Mouse (Mus musculus): ENCODE measurements around the gene Mtrex. TPM values are rescaled to one million over a fixed set of nuclear protein-coding genes. Genes with fewer than 3 reads are reported as not detected.

Gene Mtrex
- total and polyA plus RNA-seq, 2 experiments from 2014 or later = 39.9 to 41.8 TPM

DNA sequence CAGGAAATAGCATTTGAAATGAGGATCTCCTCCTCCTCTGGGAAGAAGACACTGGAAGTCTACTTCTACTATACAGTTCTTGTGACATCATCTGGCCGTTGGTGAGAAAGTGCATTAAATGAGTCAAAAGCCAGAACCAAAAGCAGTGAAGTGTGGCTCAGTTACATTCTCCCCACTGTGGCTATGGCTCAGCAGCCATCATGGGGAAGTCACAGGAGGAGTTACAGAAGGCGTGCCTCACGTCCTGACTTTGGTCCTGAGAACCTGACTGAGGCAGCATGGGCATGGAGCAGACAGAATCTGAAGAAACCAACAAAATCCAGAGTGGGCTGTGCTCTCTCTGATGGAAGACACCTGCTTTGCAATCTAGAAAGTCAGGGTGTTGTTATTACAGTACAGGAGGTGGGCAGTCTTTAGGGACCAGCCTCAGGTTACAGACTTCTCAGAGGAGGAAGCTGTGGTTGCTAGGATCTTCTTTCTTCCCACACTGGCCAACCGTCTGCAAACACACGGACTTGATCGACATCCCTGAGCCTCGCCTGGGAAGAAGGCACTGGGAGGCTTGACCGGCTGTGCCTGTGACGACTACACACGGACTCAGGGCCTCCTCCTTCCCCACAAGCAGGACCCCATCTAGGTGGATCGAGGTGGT lies 57.0 kb downstream of the Mtrex start:
- TF ChIP-seq CTCF (IDR thresholded peaks at IDR 0.05; ENCODE audit: low read depth) = no peak
- H3K27me3 ChIP-seq (ENCODE audit: insufficient read depth, low read length) = no peaks in the 10 kb centered on the region
- H3K4me3 ChIP-seq (ENCODE audit: low read depth, low read length) = no peak overlapping the region
- WGBS = 89% methylated on average over 11 of the region's 11 CpGs
- ATAC-seq = no peak
- no peaks in the 10 kb centered on the region for H3K9me3 ChIP-seq (ENCODE audit: low read length)
- H3K4me1 ChIP-seq (ENCODE audit: insufficient read depth) = no peaks in the 10 kb centered on the region
- no peak for DNase-seq
- peaks cover 71% of the 10 kb centered on the region for H3K36me3 ChIP-seq (ENCODE audit: insufficient read depth)
- no peak overlapping the region for H3K4me2 ChIP-seq (ENCODE audit: low read depth)
- H3K9ac ChIP-seq = no peak overlapping the region
- H3K27ac ChIP-seq (ENCODE audit: low read depth, low read length) = no peak overlapping the region

DNA sequence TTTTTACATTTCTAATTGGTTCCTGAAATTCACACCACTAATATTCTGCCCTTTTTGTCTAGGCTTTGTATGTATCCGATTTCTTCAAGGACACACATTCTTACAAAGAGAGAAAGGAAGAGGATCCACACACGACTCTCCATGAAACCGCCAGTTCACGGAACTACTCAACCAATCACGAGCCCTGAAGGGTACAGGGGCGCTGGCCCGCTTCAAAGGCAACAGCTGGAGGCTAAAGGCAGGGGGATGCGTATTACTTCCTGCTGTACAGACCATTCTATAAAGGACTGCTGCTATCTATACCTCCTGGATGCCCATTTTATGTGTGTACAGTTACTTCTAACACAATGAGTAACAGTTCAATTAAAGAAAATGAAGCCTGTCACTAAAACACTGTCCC lies 59.8 kb downstream of the Mtrex start:
- H3K9ac ChIP-seq = no peak overlapping the region
- no peaks in the 10 kb centered on the region for H3K4me1 ChIP-seq (ENCODE audit: insufficient read depth)
- 92% methylated on average over 8 of the region's 8 CpGs for WGBS
- no peak for TF ChIP-seq CTCF (IDR thresholded peaks at IDR 0.05; ENCODE audit: low read depth)
- H3K9me3 ChIP-seq (ENCODE audit: low read length) = no peaks in the 10 kb centered on the region
- ATAC-seq (no peak), DNase-seq (no peak)
- peaks cover 75% of the 10 kb centered on the region for H3K36me3 ChIP-seq (ENCODE audit: insufficient read depth)
- H3K27ac ChIP-seq (ENCODE audit: low read depth, low read length) = no peak overlapping the region
- H3K4me2 ChIP-seq (ENCODE audit: low read depth) = no peak overlapping the region
- H3K27me3 ChIP-seq (ENCODE audit: insufficient read depth, low read length) = no peaks in the 10 kb centered on the region
- H3K4me3 ChIP-seq (ENCODE audit: low read depth, low read length) = no peak overlapping the region

DNA sequence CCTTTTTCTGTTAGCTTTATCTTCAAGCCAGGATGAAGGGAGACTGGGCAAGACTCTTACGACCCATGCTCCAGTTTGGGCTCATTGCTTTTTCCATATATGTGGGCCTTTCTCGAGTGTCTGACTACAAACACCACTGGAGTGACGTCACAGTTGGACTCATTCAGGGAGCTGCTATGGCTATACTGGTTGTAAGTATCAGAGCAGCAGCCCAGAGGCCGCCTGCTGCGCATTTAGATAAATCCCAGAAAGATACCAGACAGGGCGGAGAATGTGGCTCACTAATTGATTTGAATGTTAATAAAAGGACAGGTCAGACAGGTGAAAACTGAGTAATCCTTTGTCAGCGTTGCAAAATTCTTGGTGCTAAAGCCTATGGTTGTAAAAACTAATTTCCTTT lies 60.4 kb downstream of the Mtrex start:
- ATAC-seq = no peak
- no peak for TF ChIP-seq CTCF (IDR thresholded peaks at IDR 0.05; ENCODE audit: low read depth)
- no peak overlapping the region for H3K27ac ChIP-seq (ENCODE audit: low read depth, low read length)
- peaks cover 70% of the 10 kb centered on the region for H3K36me3 ChIP-seq (ENCODE audit: insufficient read depth)
- no peak overlapping the region for H3K9ac ChIP-seq
- no peak overlapping the region for H3K4me3 ChIP-seq (ENCODE audit: low read depth, low read length)
- no peaks in the 10 kb centered on the region for H3K9me3 ChIP-seq (ENCODE audit: low read length)
- 89% methylated on average over 7 of the region's 7 CpGs for WGBS
- H3K4me1 ChIP-seq (ENCODE audit: insufficient read depth) = no peaks in the 10 kb centered on the region
- DNase-seq = no peak
- no peak overlapping the region for H3K4me2 ChIP-seq (ENCODE audit: low read depth)
- H3K27me3 ChIP-seq (ENCODE audit: insufficient read depth, low read length) = no peaks in the 10 kb centered on the region

DNA sequence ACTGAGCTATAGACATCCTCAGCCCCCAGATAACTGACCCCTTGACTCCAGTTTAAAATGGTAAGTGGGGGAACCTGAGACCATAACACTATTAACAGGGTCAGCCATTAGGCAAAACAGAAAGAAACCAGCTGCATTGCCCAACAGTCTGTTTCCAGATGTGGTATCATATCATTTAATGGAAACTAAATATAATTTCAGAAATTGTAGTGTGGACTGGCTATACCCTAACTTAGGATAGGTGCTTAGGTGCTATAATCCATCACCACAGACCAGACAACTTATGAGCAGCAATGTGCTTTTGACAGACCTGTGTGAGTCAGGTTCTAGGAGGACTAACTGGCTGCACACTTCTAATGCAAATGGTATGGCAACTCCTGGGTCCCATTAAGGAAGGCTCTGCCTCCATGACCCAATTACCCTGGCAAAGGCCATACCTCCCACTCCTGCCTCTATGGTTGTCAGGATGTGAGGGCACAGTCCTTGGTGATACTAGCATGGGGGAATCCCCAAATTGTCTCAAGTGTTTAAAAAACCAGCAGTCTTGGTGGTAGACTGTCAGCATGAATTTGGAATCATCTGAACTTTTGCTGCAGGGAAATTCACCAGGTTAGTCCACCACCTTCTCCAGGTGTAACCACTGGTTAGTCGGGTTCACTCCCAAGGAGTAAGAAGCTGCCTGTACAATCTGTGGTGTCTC lies 64.1 kb downstream of the Mtrex start:
- Histone ChIP-seq H3K27ac (ENCODE audit: low read depth, low read length) (no peak overlapping the region), H3K4me3 (ENCODE audit: low read depth, low read length) (no peak overlapping the region), H3K4me1 (ENCODE audit: insufficient read depth) (no peaks in the 10 kb centered on the region), H3K9ac (no peak overlapping the region), H3K36me3 (ENCODE audit: insufficient read depth) (peaks cover 48% of the 10 kb centered on the region), H3K9me3 (ENCODE audit: low read length) (no peaks in the 10 kb centered on the region), H3K4me2 (ENCODE audit: low read depth) (no peak overlapping the region), H3K27me3 (ENCODE audit: insufficient read depth, low read length) (no peaks in the 10 kb centered on the region)
- 93% methylated on average over 1 of the region's 1 CpGs for WGBS
- DNase-seq (no peak), ATAC-seq (no peak)
- TF ChIP-seq CTCF (IDR thresholded peaks at IDR 0.05; ENCODE audit: low read depth) = no peak

DNA sequence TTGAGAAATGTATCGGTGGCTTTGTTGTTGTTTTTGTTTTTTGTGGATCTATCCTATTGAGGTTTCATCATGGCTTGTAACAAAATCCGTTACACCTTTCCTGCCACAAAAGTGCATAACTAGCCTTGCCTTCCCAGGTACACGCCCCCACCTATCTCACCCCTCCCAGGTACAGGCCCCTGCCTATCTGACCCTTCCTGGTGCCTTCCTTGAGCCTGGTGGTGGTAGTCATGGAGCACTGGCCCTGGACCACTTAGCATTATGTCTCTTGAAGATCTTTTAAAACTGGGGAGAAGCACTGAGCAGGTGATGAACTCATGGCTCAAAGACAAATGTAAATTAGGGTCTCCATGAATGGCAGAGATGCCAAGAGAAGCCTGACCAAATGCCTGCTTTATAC lies 64.9 kb downstream of the Mtrex start:
- DNase-seq = no peak
- no peak for TF ChIP-seq CTCF (IDR thresholded peaks at IDR 0.05; ENCODE audit: low read depth)
- no peaks in the 10 kb centered on the region for H3K4me1 ChIP-seq (ENCODE audit: insufficient read depth)
- WGBS = 66% methylated on average over 3 of the region's 3 CpGs
- H3K27ac ChIP-seq (ENCODE audit: low read depth, low read length) = no peak overlapping the region
- no peak overlapping the region for H3K4me2 ChIP-seq (ENCODE audit: low read depth)
- H3K9ac ChIP-seq = no peak overlapping the region
- H3K36me3 ChIP-seq (ENCODE audit: insufficient read depth) = peaks cover 41% of the 10 kb centered on the region
- H3K27me3 ChIP-seq (ENCODE audit: insufficient read depth, low read length) = no peaks in the 10 kb centered on the region
- no peak overlapping the region for H3K4me3 ChIP-seq (ENCODE audit: low read depth, low read length)
- H3K9me3 ChIP-seq (ENCODE audit: low read length) = no peaks in the 10 kb centered on the region
- ATAC-seq = no peak

DNA sequence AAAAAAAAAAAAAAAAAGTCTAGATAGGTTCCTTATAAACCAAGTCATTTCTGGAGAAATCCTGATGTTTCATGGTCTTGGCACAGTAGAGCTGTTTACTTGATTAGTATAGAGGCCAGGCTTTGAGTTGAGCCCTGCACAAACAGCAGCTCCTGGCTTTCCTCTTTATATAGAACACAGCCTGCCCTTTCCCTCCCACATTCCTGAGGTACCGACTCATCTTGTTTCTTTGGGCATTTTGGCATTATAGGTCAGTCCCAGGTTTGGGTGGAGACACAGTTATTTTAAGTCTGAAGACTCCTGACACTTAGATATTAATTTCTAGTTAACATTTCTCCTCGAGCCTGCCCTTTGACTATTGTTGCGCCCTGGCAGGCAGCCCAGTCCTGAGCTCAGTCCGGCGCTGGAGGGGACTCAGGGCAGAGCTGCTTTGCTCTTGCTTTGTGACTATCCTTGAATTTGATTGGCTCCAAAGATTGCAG lies 65.3 kb downstream of the Mtrex start:
- ATAC-seq = no peak
- Histone ChIP-seq H3K27me3 (ENCODE audit: insufficient read depth, low read length) (no peaks in the 10 kb centered on the region), H3K9me3 (ENCODE audit: low read length) (no peaks in the 10 kb centered on the region), H3K27ac (ENCODE audit: low read depth, low read length) (no peak overlapping the region), H3K36me3 (ENCODE audit: insufficient read depth) (peaks cover 38% of the 10 kb centered on the region), H3K4me3 (ENCODE audit: low read depth, low read length) (no peak overlapping the region), H3K4me2 (ENCODE audit: low read depth) (no peak overlapping the region), H3K9ac (no peak overlapping the region), H3K4me1 (ENCODE audit: insufficient read depth) (no peaks in the 10 kb centered on the region)
- 32% methylated on average over 5 of the region's 5 CpGs for WGBS
- no peak for TF ChIP-seq CTCF (IDR thresholded peaks at IDR 0.05; ENCODE audit: low read depth)
- DNase-seq = no peak

DNA sequence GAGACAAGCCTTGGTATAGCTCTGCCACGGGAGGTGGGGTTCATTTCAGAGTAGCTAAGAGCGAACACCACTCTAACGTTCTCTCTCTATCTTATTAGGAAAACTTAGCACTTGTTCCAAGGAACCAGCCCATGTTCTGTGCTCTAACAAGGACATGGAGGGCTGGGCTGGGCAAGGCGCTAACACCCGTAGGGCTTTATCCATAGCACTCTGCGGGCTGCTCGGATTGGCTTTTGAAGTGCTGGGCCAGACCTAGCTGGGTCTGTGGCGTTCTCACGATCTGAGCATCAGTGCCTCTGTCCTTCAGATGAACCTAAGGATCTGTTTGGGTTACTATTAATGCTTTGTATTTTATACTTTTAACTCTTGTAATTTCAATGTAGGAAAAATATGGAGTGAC lies 66.3 kb downstream of the Mtrex start:
- WGBS = 92% methylated on average over 9 of the region's 9 CpGs

More for the DNA sequence above, 66.3 kb downstream of the Mtrex start:
- DNase-seq (no peak), ATAC-seq (no peak)
- Histone ChIP-seq H3K27ac (ENCODE audit: low read depth, low read length) (no peak overlapping the region), H3K4me3 (ENCODE audit: low read depth, low read length) (no peak overlapping the region), H3K9me3 (ENCODE audit: low read length) (no peaks in the 10 kb centered on the region), H3K36me3 (ENCODE audit: insufficient read depth) (peaks cover 31% of the 10 kb centered on the region), H3K9ac (no peak overlapping the region), H3K4me1 (ENCODE audit: insufficient read depth) (no peaks in the 10 kb centered on the region), H3K4me2 (ENCODE audit: low read depth) (no peak overlapping the region), H3K27me3 (ENCODE audit: insufficient read depth, low read length) (no peaks in the 10 kb centered on the region)
- TF ChIP-seq CTCF (IDR thresholded peaks at IDR 0.05; ENCODE audit: low read depth) = no peak
